Mouse (Mus musculus) cerebellum, postnatal 36 days (tissue): Measurements from ENCODE around the gene Duox2.

Experiments used
- DNase-seq, 2 experiments: peaks; one replicate each; pipeline ENCODE4 v3.0.0; 2021 to 2022; ENCODE audit warnings: mixed read lengths in 2 of 2

Duox2 gene

GRCm38 (mm10) chr2:122301921-122302573 is 3.8 kb upstream of the Duox2 start:
- no peak for DNase-seq

DNA sequence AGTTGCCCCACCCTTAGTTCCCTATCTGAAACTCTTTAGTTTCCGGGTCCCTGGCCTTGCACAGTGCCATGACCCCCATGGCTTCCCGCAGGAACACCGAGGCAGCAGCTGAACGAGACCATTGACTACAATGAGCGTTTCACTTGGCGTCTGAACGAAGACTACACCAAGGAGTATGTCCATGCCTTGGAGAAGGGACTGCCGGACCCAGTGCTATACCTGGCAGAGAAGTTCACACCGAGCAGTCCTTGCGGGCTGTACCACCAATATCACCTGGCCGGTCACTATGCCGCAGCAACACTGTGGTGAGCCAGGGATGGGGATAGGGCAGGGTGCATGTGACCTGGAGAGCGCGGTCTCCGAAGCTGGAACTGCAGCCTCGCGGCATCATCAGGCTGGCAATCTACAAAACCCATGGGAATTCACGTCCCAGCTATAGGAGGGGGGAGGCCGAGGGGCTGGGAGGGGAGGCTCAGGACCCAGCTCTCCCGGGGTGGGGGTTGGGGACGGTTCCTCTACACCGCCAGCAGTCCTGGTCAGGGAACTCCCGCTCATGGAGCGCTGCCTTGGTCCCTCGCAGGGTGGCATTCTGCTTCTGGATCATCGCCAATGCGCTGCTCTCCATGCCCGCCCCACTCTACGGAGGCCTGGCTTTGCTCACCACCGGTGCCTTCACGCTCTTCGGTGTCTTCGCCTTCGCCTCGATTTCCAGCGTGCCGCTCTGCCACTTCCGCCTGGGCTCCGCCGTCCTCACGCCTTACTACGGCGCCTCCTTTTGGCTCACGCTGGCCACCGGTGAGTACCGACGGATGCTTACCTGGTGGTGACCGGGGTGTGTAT is 3.1 kb upstream of the Duox2 start:
- peak; percentile 38 to 44 for DNase-seq

DNA sequence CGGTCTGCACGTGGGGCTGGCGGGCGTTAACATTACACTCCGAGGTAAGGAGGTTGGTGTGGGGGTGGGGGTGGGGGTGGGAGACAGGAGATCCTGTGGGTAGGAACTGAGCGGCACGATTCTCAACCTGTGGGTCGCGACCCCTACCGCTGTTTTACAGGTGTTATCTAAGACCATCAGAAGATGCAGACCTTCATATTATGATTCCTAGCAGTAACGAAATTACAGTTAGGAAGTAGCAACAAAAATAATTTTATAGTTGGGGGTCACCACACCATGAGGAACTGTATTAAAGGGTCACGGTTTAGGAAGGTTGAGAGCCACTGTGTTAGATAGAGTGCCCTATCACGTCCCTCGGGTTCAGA is 2.4 kb upstream of the Duox2 start:
- no peak for DNase-seq

- DNase-seq = no peak
Measured at GRCm38 (mm10) chr2:122299911-122300655, 1.8 kb upstream of the Duox2 start.

DNA sequence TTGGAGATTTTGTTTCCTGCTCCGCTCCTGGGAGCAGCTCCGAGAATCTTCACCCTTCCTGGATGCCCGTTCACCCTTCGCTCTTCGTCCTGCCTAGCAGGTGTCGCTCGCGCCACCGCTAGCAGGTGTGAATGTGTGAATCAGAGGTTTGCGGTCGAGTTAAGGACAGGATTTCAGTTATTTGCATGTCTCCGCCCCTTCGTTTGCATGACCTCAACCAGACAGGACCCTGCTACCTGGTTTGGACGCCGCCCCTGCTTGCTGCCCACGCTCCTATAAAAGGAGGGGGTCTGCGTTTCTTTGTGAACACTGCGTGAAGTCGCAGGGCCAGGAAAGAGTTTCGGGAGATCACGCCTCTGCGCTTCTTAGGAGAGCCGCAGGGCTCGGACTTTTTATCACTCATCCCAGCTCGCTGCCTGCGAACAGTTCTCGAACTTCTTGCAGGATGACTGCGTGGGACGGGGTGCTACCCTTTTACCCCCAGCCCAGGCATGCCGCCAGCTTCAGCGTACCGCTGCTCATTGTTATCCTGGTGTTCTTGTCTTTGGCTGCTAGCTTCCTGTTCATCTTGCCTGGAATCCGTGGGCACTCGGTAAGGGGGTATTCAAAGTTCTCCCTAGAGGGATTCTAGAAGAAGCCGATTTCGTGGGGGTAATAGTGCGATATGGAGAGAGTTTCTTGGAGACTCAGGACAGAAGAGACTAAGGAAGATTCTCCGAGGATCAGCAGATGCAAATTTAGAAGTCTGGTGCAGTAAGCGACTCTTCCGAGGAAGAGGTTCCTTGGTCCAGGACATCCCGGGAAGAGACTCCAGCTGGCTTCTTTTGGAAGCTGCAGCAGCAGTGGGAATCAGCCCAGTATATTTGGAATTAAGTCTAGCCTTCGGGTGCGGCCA is 594 bp upstream of the Duox2 start, which contains the start of gene Duoxa2:
Gene Duoxa2 (plus strand): TSS at position 305 of the 895 bp plus-strand sequence.
- DNase-seq = no peak

DNA sequence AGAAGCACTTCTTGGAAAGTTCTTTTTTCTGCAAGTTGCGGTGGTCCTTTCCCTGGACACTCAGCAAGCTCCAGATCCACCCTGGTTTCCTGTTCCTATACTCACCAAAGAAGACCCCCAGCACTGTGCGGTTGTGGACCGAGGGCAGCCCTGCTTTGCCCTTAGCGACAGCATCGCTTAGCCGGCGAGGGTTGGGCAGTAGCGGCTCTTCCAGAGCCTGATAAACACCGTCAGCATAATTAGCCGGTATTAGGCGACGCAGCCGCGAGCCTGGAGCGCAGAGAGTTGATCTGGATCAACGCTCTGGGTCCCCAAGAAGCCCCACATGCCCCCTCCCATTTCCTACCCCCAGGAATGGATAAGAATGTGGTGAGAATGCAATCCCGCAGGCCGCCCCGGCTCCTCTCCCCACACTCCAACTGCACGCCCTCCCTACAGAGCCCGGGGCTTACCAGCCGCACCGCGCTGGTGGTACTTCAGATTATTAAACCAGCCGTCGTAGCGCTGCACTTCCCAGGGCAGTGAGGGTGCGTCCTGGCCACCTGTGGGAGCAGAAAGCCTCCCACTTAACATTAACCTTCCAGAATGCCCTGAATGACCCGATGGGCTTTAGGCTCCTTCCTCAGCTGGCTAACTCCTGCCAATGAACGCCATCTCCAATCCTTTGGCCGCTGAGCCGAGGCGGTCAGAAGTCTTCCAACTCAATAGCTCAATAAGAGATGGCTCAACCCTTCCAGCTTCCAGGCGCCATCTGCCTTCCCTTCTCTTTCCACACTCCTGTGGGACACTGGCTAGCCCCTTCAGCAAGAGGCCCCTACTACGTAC is 766 bp downstream of the Duox2 start:
- no peak for DNase-seq

DNA sequence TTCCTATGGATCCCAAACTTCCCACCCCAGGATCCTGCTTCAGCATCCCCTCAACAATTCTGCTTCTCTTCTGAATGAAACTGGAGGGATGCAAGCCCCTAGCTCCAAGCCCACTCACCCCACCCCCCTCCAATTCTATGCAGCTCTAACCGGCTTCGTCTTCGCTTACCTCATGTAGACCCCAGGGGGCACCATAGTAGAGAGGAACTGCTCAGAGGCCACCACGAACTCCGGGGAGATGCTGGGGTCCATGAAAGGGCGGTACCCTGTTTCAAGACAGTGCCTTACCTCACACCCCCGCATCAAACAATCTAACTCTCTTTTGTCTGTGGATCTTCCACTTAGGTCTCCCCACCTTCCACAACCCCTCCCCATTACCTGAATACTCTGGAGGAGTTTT is 3.3 kb downstream of the Duox2 start:
- no peak for DNase-seq

GRCm38 (mm10) chr2:122286137-122286536 is 12.1 kb downstream of the Duox2 start:
- DNase-seq = no peak

- DNase-seq = no peak
Measured at GRCm38 (mm10) chr2:122284091-122284490, 14.2 kb downstream of the Duox2 start.

DNA sequence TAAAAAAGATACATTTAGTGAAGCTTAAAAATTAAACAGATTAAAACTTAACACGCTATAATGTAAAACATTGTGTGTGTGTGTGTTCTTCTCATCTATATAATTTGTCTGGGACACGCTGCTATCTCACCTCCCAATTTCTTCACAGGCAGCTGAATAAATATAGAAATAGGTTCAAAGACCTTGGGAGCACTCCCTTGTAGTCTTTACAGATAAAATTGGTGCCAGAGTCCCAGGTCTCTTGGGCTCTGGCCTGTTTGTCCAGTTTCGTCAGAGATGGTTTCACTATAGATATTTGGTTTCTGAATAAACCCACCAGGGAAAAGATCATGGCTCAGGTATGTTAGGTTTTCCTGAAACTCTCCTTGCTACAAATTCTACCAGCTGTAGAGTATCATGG is 19.5 kb downstream of the Duox2 start:
- no peak for DNase-seq

DNA sequence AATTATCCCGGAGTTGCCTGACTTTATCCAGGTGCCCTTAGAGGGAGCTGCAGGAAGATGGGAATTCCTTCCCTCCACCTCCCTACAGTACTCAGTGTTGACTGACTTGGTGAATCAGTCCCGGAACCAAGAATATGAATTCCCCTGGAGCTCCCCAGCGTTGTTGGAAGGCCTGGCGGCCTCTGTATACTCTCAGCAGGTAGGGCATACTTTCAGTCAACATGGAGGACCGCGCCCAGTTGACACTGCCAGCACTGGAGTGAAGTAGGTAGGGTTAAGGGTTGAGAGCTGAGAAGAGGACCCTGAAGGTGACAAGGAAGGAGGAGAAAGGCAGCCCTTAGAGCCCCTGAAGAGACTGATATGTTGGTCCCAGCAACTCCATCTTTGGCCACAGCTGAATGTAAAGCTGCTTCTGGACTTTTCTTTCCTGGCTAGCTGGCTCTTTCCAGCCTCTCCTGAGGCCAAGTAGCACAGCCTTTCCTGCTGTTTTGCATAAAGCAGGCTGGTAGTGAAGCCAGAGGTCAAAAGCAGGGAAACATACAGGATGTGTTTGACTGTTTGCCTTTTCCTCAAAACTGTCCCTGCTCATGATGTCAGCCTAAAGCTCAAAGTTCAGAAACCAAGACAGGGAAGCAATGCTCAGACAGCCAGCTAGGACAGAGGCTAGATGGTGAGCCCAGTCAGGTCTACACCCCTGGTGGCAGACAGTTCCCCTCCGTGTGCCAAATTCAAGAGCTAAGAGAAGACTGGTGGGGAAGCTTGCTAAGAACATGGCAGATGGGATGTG is 31.6 kb downstream of the Duox2 start:
- no peak for DNase-seq

- DNase-seq = no peak
Measured at GRCm38 (mm10) chr2:122264690-122265089, 33.6 kb downstream of the Duox2 start.

- DNase-seq = no peak
Measured at GRCm38 (mm10) chr2:122260729-122261128, 37.5 kb downstream of the Duox2 start.

DNA sequence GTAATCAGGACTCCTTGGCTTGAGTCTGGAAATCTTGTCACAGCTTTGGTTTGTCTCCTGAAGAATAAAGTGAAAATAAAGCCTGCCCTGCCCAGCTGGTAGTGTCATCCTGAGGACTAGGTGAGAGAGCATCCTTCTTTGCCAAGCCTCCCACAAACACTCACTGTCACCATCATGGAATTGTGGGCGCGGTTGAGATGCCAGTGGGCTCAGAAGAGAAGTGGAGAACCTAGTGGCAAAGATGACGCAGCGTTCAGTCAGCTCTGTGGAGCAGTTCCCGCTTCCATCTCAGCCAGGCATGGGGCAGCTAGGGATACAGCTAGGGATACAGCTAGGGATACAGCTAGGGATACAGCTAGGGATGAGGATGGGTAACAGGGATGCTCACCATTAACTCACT is 42.3 kb downstream of the Duox2 start:
- no peak for DNase-seq

DNA sequence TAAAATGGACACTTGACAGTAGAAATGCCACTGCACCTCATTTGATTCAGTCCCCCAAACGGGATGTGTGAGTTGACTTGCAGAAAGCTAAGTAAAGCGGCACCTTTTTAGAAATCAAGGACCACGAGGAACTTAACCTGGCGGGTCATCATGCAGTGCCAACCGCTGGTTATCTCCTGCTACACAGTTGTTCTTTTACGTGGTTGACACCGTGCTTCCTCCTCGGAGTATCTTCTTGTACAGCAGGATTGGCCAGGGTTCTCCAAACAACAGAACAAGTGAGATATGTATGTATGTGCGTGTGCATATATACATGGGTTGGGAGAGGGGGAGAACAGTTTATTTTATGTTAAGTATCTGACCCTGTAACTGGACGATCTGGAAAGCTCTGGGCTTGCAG is 50.5 kb downstream of the Duox2 start:
- DNase-seq = no peak

GRCm38 (mm10) chr2:122243671-122244131 is 54.5 kb downstream of the Duox2 start:
- DNase-seq = peak; percentile 74 to 80

- DNase-seq = no peak
Measured at GRCm38 (mm10) chr2:122241935-122242334, 56.3 kb downstream of the Duox2 start.

- no peak for DNase-seq
Measured at GRCm38 (mm10) chr2:122241226-122241625, 57.0 kb downstream of the Duox2 start.

GRCm38 (mm10) chr2:122240735-122241134 is 57.5 kb downstream of the Duox2 start:
- DNase-seq = no peak

DNA sequence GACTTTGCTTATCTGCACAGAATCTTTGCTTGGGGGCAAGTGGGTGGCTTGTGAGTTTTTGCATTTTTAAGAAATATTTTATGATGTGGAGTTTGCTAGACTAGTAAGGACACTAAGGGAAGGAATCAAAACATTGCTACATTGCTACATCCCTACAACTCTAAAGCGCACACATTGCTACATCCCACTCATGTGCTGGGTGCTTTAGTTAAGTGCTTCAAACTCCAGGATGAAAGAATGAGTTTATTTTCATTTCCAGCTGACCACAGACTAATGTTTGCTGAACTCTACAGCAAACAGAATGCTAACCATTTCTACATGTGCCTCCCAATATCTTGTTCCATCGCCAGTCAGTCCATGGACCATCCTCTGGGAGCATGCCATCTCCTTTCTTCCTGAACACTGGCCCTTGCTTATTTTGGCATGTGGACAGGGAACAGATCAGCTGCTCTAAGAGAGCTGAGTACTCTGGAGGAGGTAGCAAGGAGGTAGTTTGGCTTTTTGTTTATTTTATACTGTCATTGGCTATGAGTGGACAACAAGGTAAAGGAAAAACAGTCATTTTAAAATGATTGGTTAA is 60.3 kb downstream of the Duox2 start:
- no peak for DNase-seq
